Mouse (Mus musculus) MEL (cell line): Measurements from ENCODE around the gene Abcd1. TPM values are rescaled to one million over a fixed set of nuclear protein-coding genes. Genes with fewer than 3 reads are reported as not detected.
A peak's percentile ranks its signal among the peaks of the same experiment; 100 is the strongest.

Experiments used
- DNase-seq: peaks from one replicate; pipeline ENCODE4 v3.0.0; 2011; ENCODE audit warnings: low read depth, low spot score
- H3K27ac ChIP-seq: 2 replicates; pipeline ENCODE4 v1.5.1; 2012; ENCODE audit warnings: low read depth, mild to moderate bottlenecking, control low read depth, low read length, moderate library complexity; ENCODE audit not compliant: control insufficient read depth
- H3K27me3 ChIP-seq, 2 experiments: fragments of 150-350 bp in 1 of 2; sonication (generic) in 1 of 2; 2 replicates each; pipeline ENCODE4 v1.6.1; 2012; ENCODE audit warnings: low read length in 2 of 2, mild to moderate bottlenecking in 2 of 2, improper control_type of control experiment in 1 of 2, moderate library complexity in 1 of 2; ENCODE audit not compliant: insufficient read depth in 2 of 2, control insufficient read depth in 1 of 2
- H3K36me3 ChIP-seq, 2 experiments: 2 replicates each; pipeline ENCODE4 v1.6.1; 2012 to 2014; ENCODE audit warnings: low read length in 2 of 2, improper control_type of control experiment in 1 of 2, inconsistent platforms in 1 of 2, mild to moderate bottlenecking in 1 of 2; ENCODE audit not compliant: insufficient read depth in 2 of 2, control insufficient read depth in 1 of 2
- H3K4me1 ChIP-seq, 2 experiments: fragments of 150-350 bp in 1 of 2; sonication (generic) in 1 of 2; 2 replicates each; pipeline ENCODE4 v1.6.1; 2012; ENCODE audit warnings: low read length in 2 of 2, improper control_type of control experiment in 1 of 2, mild to moderate bottlenecking in 1 of 2; ENCODE audit not compliant: insufficient read depth in 2 of 2, control insufficient read depth in 1 of 2
- H3K4me3 ChIP-seq, 2 experiments: fragments of 150-350 bp in 1 of 2; sonication (generic) in 1 of 2; 2 replicates each; pipeline ENCODE4 v1.5.1; 2012; ENCODE audit warnings: low read depth in 2 of 2, low read length in 2 of 2, mild to moderate bottlenecking in 2 of 2, moderate library complexity in 2 of 2, control low read depth in 1 of 2, improper control_type of control experiment in 1 of 2; ENCODE audit not compliant: control insufficient read depth in 1 of 2, insufficient read depth in 1 of 2
- H3K79me2 ChIP-seq: 2 replicates; pipeline ENCODE4 v1.6.1; 2012; ENCODE audit warnings: mild to moderate bottlenecking, low read length, moderate library complexity; ENCODE audit not compliant: control insufficient read depth, poor library complexity, insufficient read depth
- H3K9ac ChIP-seq: 2 replicates; pipeline ENCODE4 v1.6.1; 2012; ENCODE audit warnings: low read depth, mild to moderate bottlenecking, control low read depth, low read length, moderate library complexity; ENCODE audit not compliant: control insufficient read depth, poor library complexity, severe bottlenecking
- H3K9me3 ChIP-seq: fragments of 150-350 bp; sonication (generic); replicated peaks from 2 replicates; pipeline ENCODE4 v1.6.1; 2012; ENCODE audit warnings: mild to moderate bottlenecking, low read length, improper control_type of control experiment, moderate library complexity; ENCODE audit not compliant: insufficient read depth
- BHLHE40 ChIP-seq: IDR thresholded peaks from 2 replicates; pipeline ENCODE4 v1.6.1; 2012; ENCODE audit warnings: low read depth, mild to moderate bottlenecking, inconsistent platforms, low read length, improper control_type of control experiment, borderline replicate concordance
- CHD1 ChIP-seq: IDR thresholded peaks from 2 replicates; pipeline ENCODE4 v1.6.1; 2012; ENCODE audit warnings: low read depth, mild to moderate bottlenecking, inconsistent platforms, low read length, improper control_type of control experiment
- CHD2 ChIP-seq: IDR thresholded peaks from 2 replicates; pipeline ENCODE4 v1.6.1; 2011; ENCODE audit warnings: low read length, improper control_type of control experiment
- E2F4 ChIP-seq: IDR thresholded peaks from 2 replicates; pipeline ENCODE4 v1.6.1; 2011; ENCODE audit warnings: low read depth, low read length, improper control_type of control experiment, borderline replicate concordance
- EP300 ChIP-seq, 2 experiments: IDR thresholded peaks; 2 replicates each; pipeline ENCODE4 v1.6.1; 2011; ENCODE audit warnings: improper control_type of control experiment in 2 of 2, low read length in 2 of 2, low read depth in 1 of 2, mild to moderate bottlenecking in 1 of 2
- ETS1 ChIP-seq: IDR thresholded peaks from 2 replicates; pipeline ENCODE4 v1.6.1; 2012; ENCODE audit warnings: low read depth, mild to moderate bottlenecking, inconsistent platforms, low read length, improper control_type of control experiment, moderate library complexity
- GABPA ChIP-seq: IDR thresholded peaks from 2 replicates; pipeline ENCODE4 v1.6.1; 2012; ENCODE audit warnings: low read depth, mild to moderate bottlenecking, inconsistent platforms, low read length, improper control_type of control experiment, moderate library complexity
- HCFC1 ChIP-seq: IDR thresholded peaks from 2 replicates; pipeline ENCODE4 v1.6.1; 2012; ENCODE audit warnings: low read depth, mild to moderate bottlenecking, inconsistent platforms, low read length, improper control_type of control experiment, moderate library complexity
- JUND ChIP-seq: IDR thresholded peaks from 2 replicates; pipeline ENCODE4 v1.6.1; 2011; ENCODE audit warnings: low read depth, mild to moderate bottlenecking, improper control_type of control experiment, low read length
- MAFK ChIP-seq: IDR thresholded peaks from 2 replicates; pipeline ENCODE4 v1.6.1; 2011; ENCODE audit warnings: low read depth, mild to moderate bottlenecking, low read length, improper control_type of control experiment, borderline replicate concordance
- MXI1 ChIP-seq: IDR thresholded peaks from 2 replicates; pipeline ENCODE4 v1.6.1; 2011; ENCODE audit warnings: mild to moderate bottlenecking, low read depth, low read length, improper control_type of control experiment
- MYB ChIP-seq: IDR thresholded peaks from 2 replicates; pipeline ENCODE4 v1.6.1; 2011; ENCODE audit warnings: mild to moderate bottlenecking, low read depth, low read length, improper control_type of control experiment
- NRF1 ChIP-seq: IDR thresholded peaks from 2 replicates; pipeline ENCODE4 v1.6.1; 2014; ENCODE audit warnings: low read depth, mild to moderate bottlenecking, inconsistent platforms, low read length, improper control_type of control experiment, moderate library complexity; ENCODE audit not compliant: poor library complexity, insufficient read depth, severe bottlenecking
- POLR2AphosphoS5 ChIP-seq: IDR thresholded peaks from 2 replicates; pipeline ENCODE4 v1.6.1; 2012; ENCODE audit warnings: low read depth, borderline replicate concordance, mild to moderate bottlenecking, inconsistent platforms, low read length, moderate library complexity, mixed read lengths
- RCOR1 ChIP-seq: IDR thresholded peaks from 2 replicates; pipeline ENCODE4 v1.6.1; 2012; ENCODE audit warnings: low read depth, mild to moderate bottlenecking, inconsistent platforms, low read length, improper control_type of control experiment
- SIN3A ChIP-seq: IDR thresholded peaks from 2 replicates; pipeline ENCODE4 v1.6.1; 2012; ENCODE audit warnings: low read length, improper control_type of control experiment, inconsistent platforms
- TAL1 ChIP-seq: IDR thresholded peaks from 2 replicates; pipeline ENCODE4 v1.6.1; 2012; ENCODE audit warnings: mild to moderate bottlenecking, inconsistent platforms, low read length, moderate library complexity, mixed read lengths
- TBP ChIP-seq: IDR thresholded peaks from 2 replicates; pipeline ENCODE4 v1.8.0; 2011; ENCODE audit warnings: low read depth, low read length, improper control_type of control experiment
- TCF12 ChIP-seq: IDR thresholded peaks from 2 replicates; pipeline ENCODE4 v1.6.1; 2014; ENCODE audit warnings: low read depth, mild to moderate bottlenecking, inconsistent platforms, low read length, improper control_type of control experiment, moderate library complexity
- UBTF ChIP-seq: IDR thresholded peaks from 2 replicates; pipeline ENCODE4 v1.6.1; 2012; ENCODE audit warnings: low read depth, mild to moderate bottlenecking, inconsistent platforms, low read length, improper control_type of control experiment, moderate library complexity, borderline replicate concordance; ENCODE audit not compliant: insufficient read depth
- USF1 ChIP-seq: IDR thresholded peaks from 2 replicates; pipeline ENCODE4 v1.6.1; 2014; ENCODE audit warnings: low read depth, mild to moderate bottlenecking, inconsistent platforms, low read length, improper control_type of control experiment, moderate library complexity
- ZC3H11A ChIP-seq: IDR thresholded peaks from 2 replicates; pipeline ENCODE4 v1.6.1; 2012; ENCODE audit warnings: low read depth, mild to moderate bottlenecking, inconsistent platforms, low read length, improper control_type of control experiment
- ZKSCAN1 ChIP-seq: IDR thresholded peaks from 2 replicates; pipeline ENCODE4 v1.6.1; 2012; ENCODE audit warnings: low read depth, mild to moderate bottlenecking, inconsistent platforms, low read length, improper control_type of control experiment, moderate library complexity
- polyA plus RNA-seq, 2 experiments: library from polyadenylated mRNA; stranded (reverse) in 1 of 2; unstranded in 1 of 2; fragments of >175 nt in 1 of 2; fragments of >200 nt in 1 of 2; gene quantifications; 2 replicates each; pipeline versions ENCODE4 v1.2.1 to v1.2.4; 2012; ENCODE audit warnings: low replicate concordance in 2 of 2, low read depth in 1 of 2; ENCODE audit not compliant: insufficient read length in 2 of 2, insufficient read depth in 1 of 2, missing spikeins in 1 of 2
- total RNA-seq: library from RNA; depleted of rRNA; stranded (reverse); fragments of 300-350 nt; gene quantifications from 2 replicates; pipeline ENCODE4 v1.2.3, GENCODE M21; 2012

Gene Abcd1
- total and polyA plus RNA-seq, 3 experiments, result 4.8 to 17.3 TPM; not detected in 1

DNA sequence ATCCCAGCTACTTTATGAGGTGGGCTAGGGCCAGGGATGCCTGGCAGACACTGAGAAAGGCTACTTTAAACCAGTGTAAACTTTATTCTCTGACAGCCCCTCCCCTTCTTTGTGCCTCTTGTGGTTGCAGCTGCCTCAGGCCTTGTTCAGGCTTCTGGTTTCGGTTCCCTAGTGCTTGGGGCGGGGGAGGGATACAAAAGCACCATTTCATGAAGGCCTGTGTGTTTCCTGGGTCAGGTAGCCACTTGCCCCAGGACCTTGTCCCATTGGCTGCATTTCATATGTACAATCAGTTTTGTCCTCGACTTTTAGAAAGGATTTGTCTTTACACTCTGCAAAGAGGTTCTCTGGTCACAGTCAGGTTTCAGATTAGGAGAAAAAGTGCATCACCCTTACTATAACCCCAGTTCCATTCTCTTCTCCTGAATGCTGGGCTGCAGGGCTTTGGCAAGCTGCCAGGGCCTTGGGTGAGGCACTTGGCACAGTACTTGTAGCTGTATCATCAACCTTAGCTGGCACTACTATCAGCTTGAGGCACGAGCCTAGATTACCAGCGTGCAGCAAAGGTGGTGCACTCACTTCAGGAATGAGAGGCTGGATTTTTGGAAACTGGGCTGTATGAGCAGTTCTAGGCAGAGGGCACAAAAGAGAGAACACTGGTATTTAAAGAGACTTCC, 2.4 kb downstream of the Abcd1 start:
- Histone ChIP-seq H3K27ac (no peak overlapping the region), H3K9me3 (no peaks in the 10 kb centered on the region), H3K27me3 (no peaks in the 10 kb centered on the region), H3K4me1 (peaks cover 4 to 25% of the 10 kb centered on the region in 2 experiments), H3K9ac (peak overlapping the region; percentile 22), H3K36me3 (peaks cover 0 to 17% of the 10 kb centered on the region in 2 experiments; a peak in 2 of 4 replicates), H3K79me2 (peaks cover 30% of the 10 kb centered on the region), H3K4me3 (peak overlapping the region; percentile 55 to 83; a peak in 3 of 4 replicates)
- no peak for TF ChIP-seq JUND
- 0 out of 2 replicates have a peak, but pooled peaks have one; percentile 35 for TF ChIP-seq SIN3A
- no peak for TF ChIP-seq HCFC1
- peak; percentile 14 to 41; a peak in 2 of 4 replicates for TF ChIP-seq EP300 (IDR thresholded peaks at IDR 0.05; ENCODE audit: low read depth in 1 of 2, low read length in 2 of 2)
- TF ChIP-seq BHLHE40, result peak; percentile 80
- TF ChIP-seq NRF1, result no peak
- no peak for TF ChIP-seq ZC3H11A
- TF ChIP-seq TAL1, result no peak
- TF ChIP-seq E2F4, result no peak
- no peak for TF ChIP-seq USF1
- 0 out of 2 replicates have a peak, but pooled peaks have one; percentile 35 for TF ChIP-seq TCF12
- TF ChIP-seq CHD1, result no peak
- no peak for TF ChIP-seq POLR2AphosphoS5
- no peak for TF ChIP-seq TBP
- TF ChIP-seq GABPA, result no peak
- no peak for TF ChIP-seq CHD2
- TF ChIP-seq MXI1, result peak; percentile 62; the same call in 1 of the 2 replicates
- peak; percentile 38; the same call in 1 of the 2 replicates for TF ChIP-seq RCOR1
- peak; percentile 44; the same call in 1 of the 2 replicates for TF ChIP-seq ETS1
- peak; percentile 52 for DNase-seq

DNA sequence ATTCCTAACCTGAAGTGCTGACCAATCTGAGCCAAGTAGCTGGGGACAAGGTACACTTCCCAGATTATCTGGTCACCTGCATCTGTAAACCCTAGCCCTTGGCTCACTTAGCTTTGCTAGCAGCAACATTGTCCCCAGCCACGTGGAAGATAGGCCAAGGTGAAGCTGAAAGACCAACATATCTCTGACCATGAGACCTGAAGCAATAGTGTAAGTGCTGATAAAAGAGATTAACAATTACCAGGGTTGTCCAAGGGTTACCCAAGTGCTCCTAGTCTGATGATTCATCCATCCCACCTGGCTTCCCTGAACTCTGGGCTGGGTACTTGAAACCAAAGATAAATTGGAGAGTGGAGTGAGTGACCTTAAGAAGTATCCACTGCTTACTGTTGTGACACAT, 14.5 kb downstream of the Abcd1 start:
- DNase-seq, result no peak
- no peak overlapping the region for H3K27ac ChIP-seq
- H3K9me3 ChIP-seq, result no peaks in the 10 kb centered on the region
- TF ChIP-seq MAFK (no peak), HCFC1 (no peak), MYB (no peak), MXI1 (no peak), UBTF (no peak), ETS1 (no peak), JUND (no peak), ZKSCAN1 (no peak)
- no peaks in the 10 kb centered on the region for H3K27me3 ChIP-seq
- H3K4me1 ChIP-seq, result no peaks in the 10 kb centered on the region
- no peaks in the 10 kb centered on the region for H3K79me2 ChIP-seq
- no peak overlapping the region for H3K9ac ChIP-seq
- H3K36me3 ChIP-seq, result no peaks in the 10 kb centered on the region
- H3K4me3 ChIP-seq, result no peak overlapping the region
